Mouse (Mus musculus) hindbrain, embryonic 11.5 days (tissue): ENCODE data around the gene Csnk1g2. TPM values are rescaled to one million over a fixed set of nuclear protein-coding genes. Genes with fewer than 3 reads are reported as not detected.
"Not testable (repeated sequence)": the region's sequence is repeated elsewhere in the genome, so short reads cannot be mapped to it uniquely, and the experiment has no call there.

ENCODE experiments used
- ATAC-seq: fragments of 200-750 bp; cut with Nextera tagmentation; 2 replicates; pipeline ENCODE4 v1.8.0; 2017; ENCODE audit warnings: mild to moderate bottlenecking, moderate TSS enrichment, moderate library complexity; ENCODE audit not compliant: low FRiP score
- DNase-seq: peaks from one replicate; pipeline ENCODE4 v3.0.0-alpha.2; 2015; ENCODE audit warnings: low spot score
- H3K27ac ChIP-seq: fragments of 300-500 bp; sonication (generic); 2 replicates; pipeline ENCODE4 v1.5.1; 2014; ENCODE audit warnings: mild to moderate bottlenecking, low read depth, low read length
- H3K27me3 ChIP-seq: fragments of 300-500 bp; sonication (generic); 2 replicates; pipeline ENCODE4 v1.6.1; 2014; ENCODE audit warnings: mild to moderate bottlenecking, low read length, moderate library complexity, mixed read lengths; ENCODE audit not compliant: control insufficient read depth, insufficient read depth
- H3K36me3 ChIP-seq: fragments of 300-500 bp; sonication (generic); 2 replicates; pipeline ENCODE4 v1.6.1; 2014; ENCODE audit warnings: mild to moderate bottlenecking, low read length, moderate library complexity, mixed read lengths; ENCODE audit not compliant: control insufficient read depth, insufficient read depth
- H3K4me1 ChIP-seq: fragments of 300-500 bp; sonication (generic); replicated peaks from 2 replicates; pipeline ENCODE4 v1.6.1; 2014; ENCODE audit warnings: low read length, mixed read lengths; ENCODE audit not compliant: control insufficient read depth, insufficient read depth
- H3K4me2 ChIP-seq: fragments of 300-500 bp; sonication (generic); replicated peaks from 2 replicates; pipeline ENCODE4 v1.6.1; 2014; ENCODE audit warnings: mild to moderate bottlenecking, low read depth, low read length
- H3K4me3 ChIP-seq: fragments of 300-500 bp; sonication (generic); 2 replicates; pipeline ENCODE4 v1.5.1; 2014; ENCODE audit warnings: low read depth, low read length
- H3K9ac ChIP-seq: fragments of 300-500 bp; sonication (generic); 2 replicates; pipeline ENCODE4 v1.6.1; 2014; ENCODE audit warnings: low read depth, low read length
- H3K9me3 ChIP-seq: fragments of 300-500 bp; sonication (generic); 2 replicates; pipeline ENCODE4 v1.6.1; 2016; ENCODE audit warnings: low read length; ENCODE audit not compliant: control insufficient read depth
- WGBS: fragments of 180-500 bp; shearing (Covaris S2); extraction: QIAGEN DNeasy Blood & Tissue Kit; methylation state at CpG from one replicate; pipeline ENCODE4 v1.1.7; 2014; 5-methylcytosine and 5-hydroxymethylcytosine counted together
- polyA plus RNA-seq: library from polyadenylated mRNA; unstranded; fragments of >200 nt; fragmentation: Nextera tagmentation; extraction: Ambion mirVana; gene quantifications from 2 replicates; pipeline ENCODE4 v1.2.1, GENCODE M21; 2014

Csnk1g2 gene
- polyA plus RNA-seq, 1 experiment from 2014 or later, result 71.1 TPM

DNA sequence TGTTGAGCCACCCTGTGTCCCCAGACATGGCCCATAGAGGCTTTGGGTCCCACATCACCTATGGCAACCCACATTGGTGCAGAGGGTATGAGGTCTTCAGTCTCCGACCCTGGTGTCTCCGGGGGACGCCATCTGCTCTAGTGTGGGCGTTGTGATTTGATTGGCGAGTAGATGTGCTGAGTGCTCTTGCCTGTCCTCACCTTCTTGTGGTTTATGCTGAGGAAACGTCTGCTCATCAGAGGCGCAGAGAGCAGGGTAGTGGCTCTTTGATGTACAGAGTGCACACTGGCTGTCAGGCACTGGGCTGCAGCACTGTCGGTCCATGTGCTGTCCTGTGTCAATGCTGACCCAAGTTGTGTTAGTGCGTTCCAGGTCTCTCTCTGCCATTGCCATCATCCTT, 6.3 kb downstream of the Csnk1g2 start:
- Histone ChIP-seq H3K4me1 (peaks cover 7% of the 10 kb centered on the region), H3K4me2 (no peak overlapping the region), H3K27me3 (no peaks in the 10 kb centered on the region), H3K36me3 (no peaks in the 10 kb centered on the region), H3K4me3 (no peak overlapping the region), H3K9me3 (no peaks in the 10 kb centered on the region), H3K9ac (no peak overlapping the region), H3K27ac (no peak overlapping the region)
- 85% methylated on average over 9 of the region's 9 CpGs for WGBS
- DNase-seq (no peak), ATAC-seq (no peak)

DNA sequence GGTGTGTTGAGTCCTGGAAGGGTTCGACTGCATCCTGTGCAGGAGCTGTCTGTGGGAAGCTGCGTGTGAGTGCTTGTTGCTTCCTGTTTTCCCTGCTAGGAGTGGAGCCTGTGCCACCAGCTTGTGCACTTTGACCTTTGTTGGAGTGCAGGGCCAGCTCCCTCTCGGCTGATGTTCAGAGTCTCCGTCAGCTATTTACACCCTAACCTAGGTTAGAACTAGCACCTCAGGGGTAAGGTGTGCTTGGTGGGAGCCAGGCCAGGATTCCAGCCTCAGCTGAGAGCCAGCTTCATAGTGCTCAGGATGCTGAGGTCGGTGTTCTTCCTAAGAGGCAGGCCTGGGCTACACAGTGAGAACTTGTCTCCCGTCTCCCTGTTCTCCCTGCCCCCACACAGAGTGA, 12.7 kb downstream of the Csnk1g2 start:
- Histone ChIP-seq H3K27me3 (no peaks in the 10 kb centered on the region), H3K27ac (no peak overlapping the region), H3K4me3 (no peak overlapping the region), H3K36me3 (peaks cover 23% of the 10 kb centered on the region), H3K4me1 (no peaks in the 10 kb centered on the region), H3K4me2 (no peak overlapping the region), H3K9me3 (no peaks in the 10 kb centered on the region), H3K9ac (no peak overlapping the region)
- DNase-seq (no peak), ATAC-seq (no peak)
- 88% methylated on average over 6 of the region's 6 CpGs for WGBS

DNA sequence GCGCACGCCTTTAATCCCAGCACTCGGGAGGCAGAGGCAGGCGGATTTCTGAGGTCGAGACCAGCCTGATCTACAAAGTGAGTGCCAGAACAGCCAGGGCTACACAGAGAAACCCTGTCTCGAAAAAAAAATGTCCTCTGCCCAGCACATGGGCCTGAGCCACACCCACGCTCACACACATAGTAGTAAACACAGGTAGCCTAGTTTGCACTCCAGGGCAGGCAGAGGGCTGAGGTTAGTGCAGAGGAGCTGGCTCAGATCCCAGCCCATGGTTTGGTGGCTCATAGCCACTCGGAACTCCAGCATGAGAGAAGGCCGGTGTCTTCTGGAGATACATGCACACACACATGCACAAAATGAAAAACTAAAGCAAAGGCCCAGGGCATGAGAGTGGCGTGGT, 24.3 kb downstream of the Csnk1g2 start:
- H3K36me3 ChIP-seq, result peaks cover 9% of the 10 kb centered on the region; the same call in 1 of the 2 replicates
- no peaks in the 10 kb centered on the region for H3K4me1 ChIP-seq
- no peak overlapping the region for H3K9ac ChIP-seq
- DNase-seq, result no peak
- no peak overlapping the region for H3K27ac ChIP-seq
- no peaks in the 10 kb centered on the region for H3K9me3 ChIP-seq
- H3K4me2 ChIP-seq, result no peak overlapping the region
- H3K27me3 ChIP-seq, result no peaks in the 10 kb centered on the region
- WGBS, result 97% methylated on average over 10 of the region's 10 CpGs
- H3K4me3 ChIP-seq, result no peak overlapping the region
- ATAC-seq, result no peak

DNA sequence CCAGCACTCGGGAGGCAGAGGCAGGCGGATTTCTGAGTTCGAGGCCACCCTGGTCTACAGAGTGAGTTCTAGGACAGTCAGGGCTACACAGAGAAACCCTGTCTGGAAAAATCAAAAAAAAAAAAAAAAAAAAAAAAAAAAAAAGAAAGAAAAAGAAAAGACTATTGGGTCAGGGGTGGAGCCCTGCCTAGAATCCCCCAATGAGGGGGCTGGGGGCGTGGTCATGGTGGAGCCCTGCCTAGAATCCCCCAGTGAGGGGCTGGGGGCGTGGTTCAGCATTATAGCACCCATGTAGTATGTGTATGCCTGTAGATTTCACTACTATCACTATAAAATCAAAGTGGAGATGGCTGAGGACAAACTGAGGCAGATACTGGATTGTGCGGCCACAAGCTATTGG, 27.3 kb downstream of the Csnk1g2 start:
- not testable (repeated sequence) for H3K4me1 ChIP-seq, DNase-seq, H3K36me3 ChIP-seq, H3K27me3 ChIP-seq, ATAC-seq, H3K4me2 ChIP-seq, H3K27ac ChIP-seq, H3K4me3 ChIP-seq, H3K9ac ChIP-seq, H3K9me3 ChIP-seq
- WGBS, result 86% methylated on average over 6 of the region's 6 CpGs

DNA sequence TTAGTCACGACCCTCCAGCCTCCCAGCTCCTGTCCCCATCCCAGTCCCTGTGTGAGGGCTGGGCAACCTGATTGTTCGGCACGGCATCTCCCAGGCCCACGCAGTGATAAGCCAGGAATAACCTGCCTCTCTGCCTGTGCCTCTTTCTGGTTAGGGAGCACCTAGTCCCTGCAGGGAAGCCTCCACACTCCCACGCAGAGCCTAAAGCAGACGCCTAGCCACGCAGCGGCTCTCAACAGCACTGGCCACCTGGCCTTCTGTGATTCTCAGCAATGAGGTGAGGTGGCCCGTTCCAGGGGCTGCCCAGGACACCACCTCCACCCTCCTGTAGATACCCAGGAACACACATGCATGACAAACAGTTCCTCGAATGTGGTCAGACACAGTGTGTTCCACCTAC, 27.8 kb downstream of the Csnk1g2 start:
- no peak overlapping the region for H3K4me3 ChIP-seq
- no peak overlapping the region for H3K4me2 ChIP-seq
- no peak overlapping the region for H3K9ac ChIP-seq
- DNase-seq (no peak), ATAC-seq (no peak)
- peaks cover 5% of the 10 kb centered on the region; the same call in 1 of the 2 replicates for H3K4me1 ChIP-seq
- no peak overlapping the region for H3K27ac ChIP-seq
- no peaks in the 10 kb centered on the region for H3K9me3 ChIP-seq
- WGBS, result 90% methylated on average over 10 of the region's 10 CpGs
- 0 out of 2 replicates have a peak, but pooled peaks cover 3% of the 10 kb centered on the region for H3K36me3 ChIP-seq
- H3K27me3 ChIP-seq, result no peaks in the 10 kb centered on the region

DNA sequence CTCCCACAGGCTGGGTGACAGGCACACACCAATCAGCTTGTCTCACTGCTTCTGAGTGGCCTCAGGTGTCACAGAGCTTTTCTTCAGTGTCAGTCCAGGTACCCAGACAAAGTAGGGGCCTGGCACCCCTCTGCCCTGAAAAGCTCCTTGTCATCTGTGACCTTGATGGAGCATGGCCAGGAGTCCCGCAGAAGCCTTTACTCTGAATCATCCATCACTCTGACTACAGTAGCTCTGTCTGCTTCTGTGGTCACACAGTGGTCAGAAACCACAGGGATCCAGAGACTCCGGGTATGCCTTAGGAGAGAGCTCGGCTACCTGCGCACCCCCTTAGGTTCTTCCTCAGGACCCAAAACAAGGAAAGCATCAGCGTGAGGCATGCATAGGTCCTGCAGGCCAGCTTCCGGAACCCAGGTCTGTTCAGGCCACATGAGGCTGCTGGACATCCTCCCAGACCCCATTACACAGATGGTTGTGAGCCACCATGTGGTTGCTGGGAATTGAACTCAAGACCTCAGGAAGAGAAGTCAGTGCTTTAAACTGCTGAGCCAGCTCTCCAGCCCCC, 30.6 kb downstream of the Csnk1g2 start:
- Histone ChIP-seq H3K4me1 (peaks cover 8% of the 10 kb centered on the region; the same call in 1 of the 2 replicates), H3K9me3 (no peaks in the 10 kb centered on the region), H3K9ac (no peak overlapping the region), H3K27me3 (no peaks in the 10 kb centered on the region), H3K4me3 (no peak overlapping the region), H3K27ac (no peak overlapping the region), H3K36me3 (no peaks in the 10 kb centered on the region), H3K4me2 (no peak overlapping the region)
- DNase-seq (no peak), ATAC-seq (no peak)
- WGBS, result 87% methylated on average over 6 of the region's 6 CpGs

DNA sequence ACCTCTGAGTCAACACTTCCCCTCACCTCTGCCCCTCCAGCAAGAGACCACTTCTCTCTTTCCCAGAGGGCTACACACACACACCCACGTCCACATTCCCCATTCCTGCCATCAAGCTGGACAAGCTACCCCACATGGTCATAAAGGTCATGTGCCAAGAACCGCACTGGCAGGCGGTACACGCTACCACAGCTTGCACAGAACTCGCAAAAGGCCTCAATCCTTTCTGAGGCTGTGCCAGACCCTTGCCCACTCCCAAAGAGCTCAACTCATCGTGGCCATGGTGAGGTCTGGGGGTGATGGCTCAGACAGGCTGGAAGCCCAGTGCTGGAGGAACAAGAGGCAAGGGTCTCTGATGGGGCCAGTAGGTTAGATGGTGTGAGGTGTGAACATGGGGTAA, 32.2 kb downstream of the Csnk1g2 start:
- no peak overlapping the region for H3K9ac ChIP-seq
- 89% methylated on average over 6 of the region's 6 CpGs for WGBS
- H3K4me3 ChIP-seq, result peak overlapping the region; percentile 93; the same call in 1 of the 2 replicates
- H3K27me3 ChIP-seq, result no peaks in the 10 kb centered on the region
- H3K36me3 ChIP-seq, result no peaks in the 10 kb centered on the region
- no peak overlapping the region for H3K27ac ChIP-seq
- no peak for DNase-seq
- no peaks in the 10 kb centered on the region for H3K9me3 ChIP-seq
- peaks cover 8% of the 10 kb centered on the region; the same call in 1 of the 2 replicates for H3K4me1 ChIP-seq
- H3K4me2 ChIP-seq, result peak overlapping the region; percentile 13; the same call in 1 of the 2 replicates
- no peak for ATAC-seq

DNA sequence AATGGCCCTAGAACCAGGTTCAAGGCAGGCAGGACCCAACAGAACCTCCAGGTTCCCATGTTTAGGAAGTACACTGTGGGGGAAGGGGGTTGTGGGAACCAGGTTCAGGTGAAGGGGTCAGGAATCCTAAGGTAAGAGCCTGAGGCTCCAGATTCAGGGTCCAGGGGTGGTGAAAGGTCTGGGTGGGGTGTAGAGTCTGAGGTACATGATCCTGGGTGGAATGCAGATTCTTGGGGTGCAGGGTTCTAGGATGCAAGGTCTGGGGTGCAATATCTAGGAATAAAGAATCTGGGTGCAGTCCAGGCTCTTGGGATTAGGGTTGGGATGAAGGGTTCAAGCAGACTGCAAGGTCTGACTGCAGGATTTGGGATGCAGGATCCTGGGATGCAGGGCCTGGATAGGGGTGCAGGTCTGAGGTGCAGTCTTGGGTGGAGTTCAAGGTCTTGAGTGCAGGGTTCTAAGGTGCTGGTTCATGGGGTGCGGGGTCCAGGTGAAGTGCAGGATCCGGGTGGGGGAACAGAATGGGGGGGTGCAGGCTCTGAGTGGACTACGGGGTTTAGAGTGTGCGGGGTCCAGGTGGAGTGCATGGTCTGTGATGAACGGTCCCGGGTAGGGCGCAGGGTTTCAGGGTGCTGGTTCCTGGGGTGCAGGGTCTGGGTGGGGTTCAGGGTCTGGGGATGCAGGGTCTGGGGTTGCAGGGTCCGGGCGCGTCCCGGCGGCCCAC, 32.9 kb downstream of the Csnk1g2 start:
- DNase-seq, result no peak

More for the DNA sequence above, 32.9 kb downstream of the Csnk1g2 start:
- ATAC-seq, result peak; percentile 61; the same call in 1 of the 2 replicates
- H3K27me3 ChIP-seq, result no peaks in the 10 kb centered on the region
- peaks cover 8% of the 10 kb centered on the region; the same call in 1 of the 2 replicates for H3K4me1 ChIP-seq
- peak overlapping the region; percentile 80 for H3K27ac ChIP-seq
- H3K36me3 ChIP-seq, result no peaks in the 10 kb centered on the region
- no peaks in the 10 kb centered on the region for H3K9me3 ChIP-seq
- H3K4me2 ChIP-seq, result peak overlapping the region; percentile 91
- H3K4me3 ChIP-seq, result peak overlapping the region; percentile 93
- peak overlapping the region; percentile 95 for H3K9ac ChIP-seq
- 6% methylated on average over 11 of the region's 12 CpGs for whole genome bisulfite sequencing
